In genomic region chr2:84381997-84382396, GRCm38 (mm10) we compare ENCODE assay signal across 26 mouse cellular contexts. TPM values are rescaled to one million over a fixed set of nuclear protein-coding genes. Genes with fewer than 3 reads are reported as not detected.
DNase-seq lines count a peak whose midpoint lies in the region; ATAC-seq and TF ChIP-seq lines count a peak whose summit lies in the region.
"Had no signal": no experiment of that assay in that cellular context is flagged by ENCODE, and none has a peak within 500 bp of the region (broad histone marks: within the 10 kb centered on the region; RNA-seq: fewer than 3 reads in every experiment).

No protein-coding gene starts in this region.

- no peak for ATAC-seq in lung, postnatal 0 days
- peak; percentile 51; the same call in 1 of the 2 replicates for ATAC-seq in common myeloid progenitor, adult 5-6 weeks (replicated peaks; ENCODE audit: low read depth, poor library complexity, severe bottlenecking)
- ATAC-seq in megakaryocyte progenitor cell, adult 5-6 weeks (replicated peaks; ENCODE audit: poor library complexity), result peak; percentile 65
- ATAC-seq: CD4-positive, CD25-positive, alpha-beta regulatory T cell, adult 4 months; forebrain, embryonic 15.5 days; hindbrain, postnatal 0 days; intestine, embryonic 15.5 days had no signal

- H3K36me3 ChIP-seq in lung, postnatal 0 days (ENCODE audit: insufficient read depth, low read length), result no peaks in the 10 kb centered on the region
- H3K36me3 ChIP-seq: embryonic facial prominence, embryonic 15.5 days; forebrain, embryonic 10.5 days; forebrain, embryonic 15.5 days; G1E; hindbrain, embryonic 13.5 days; intestine, embryonic 15.5 days had no signal

- TF ChIP-seq CTCF in lung, postnatal 0 days (IDR thresholded peaks at IDR 0.05), result no peak

- WGBS in lung, postnatal 0 days, result 72% methylated on average over 5 of the region's 5 CpGs

- no peak for TF ChIP-seq EP300 in lung, postnatal 0 days (IDR thresholded peaks at IDR 0.05)

- no peak overlapping the region for H3K4me3 ChIP-seq in lung, postnatal 0 days (ENCODE audit: low read depth, low read length)
- H3K4me3 ChIP-seq: embryonic facial prominence, embryonic 15.5 days; erythroblast, embryonic 14.5 days; forebrain, embryonic 10.5 days; forebrain, embryonic 15.5 days; hindbrain, embryonic 13.5 days; intestine, embryonic 15.5 days had no signal

- H3K4me2 ChIP-seq in lung, postnatal 0 days (replicated peaks; ENCODE audit: low read depth, low read length), result no peak overlapping the region
- H3K4me2 ChIP-seq: embryonic facial prominence, embryonic 15.5 days; forebrain, embryonic 15.5 days; heart, embryonic 11.5 days; hindbrain, embryonic 13.5 days; intestine, embryonic 15.5 days had no signal

- H3K27ac ChIP-seq in lung, postnatal 0 days (ENCODE audit: low read length), result no peak overlapping the region
- H3K27ac ChIP-seq: embryonic facial prominence, embryonic 15.5 days; forebrain, embryonic 10.5 days; forebrain, embryonic 15.5 days; hindbrain, embryonic 13.5 days; hindbrain, postnatal 0 days; intestine, embryonic 15.5 days had no signal

- H3K9me3 ChIP-seq in lung, postnatal 0 days (ENCODE audit: low read length), result no peaks in the 10 kb centered on the region
- H3K9me3 ChIP-seq: embryonic facial prominence, embryonic 15.5 days; forebrain, embryonic 10.5 days; forebrain, embryonic 15.5 days; G1E; hindbrain, embryonic 13.5 days; intestine, embryonic 15.5 days had no signal

- H3K27me3 ChIP-seq in lung, postnatal 0 days (replicated peaks; ENCODE audit: insufficient read depth, low read length), result no peaks in the 10 kb centered on the region
- H3K27me3 ChIP-seq: embryonic facial prominence, embryonic 15.5 days; forebrain, embryonic 15.5 days; hindbrain, embryonic 13.5 days; intestine, embryonic 15.5 days had no signal

- no peaks in the 10 kb centered on the region; the same call in 1 of the 2 replicates for H3K4me1 ChIP-seq in lung, postnatal 0 days (ENCODE audit: insufficient read depth, low read depth, low read length)
- H3K4me1 ChIP-seq: hindbrain, embryonic 13.5 days; intestine, embryonic 15.5 days had no signal

- DNase-seq in lung, postnatal 0 days (ENCODE audit: low spot score), result peak; percentile 41
- no peak for DNase-seq in lung, postnatal 4 days
- DNase-seq in spleen, postnatal 10 days (ENCODE audit: low spot score in 2 of 2), result no peak
- no peak for DNase-seq in thymus, postnatal 0 days (ENCODE audit: low spot score)
- no peak for DNase-seq in right cerebral cortex, postnatal 36 days (ENCODE audit: low spot score in 2 of 2)
- DNase-seq: adrenal gland, postnatal 25 days; B cell, adult 2 months; cerebellum, adult 18-20 months; cerebellum, adult 9-11 months; embryo, embryonic 11 days; gastrocnemius, postnatal 36 days; heart, adult 18-20 months; heart, postnatal 10 days; heart, postnatal 4 days had no signal

- H3K9ac ChIP-seq in lung, postnatal 0 days (replicated peaks; ENCODE audit: low read depth), result no peak overlapping the region
- H3K9ac ChIP-seq: embryonic facial prominence, embryonic 15.5 days; forebrain, embryonic 15.5 days; hindbrain, embryonic 13.5 days; intestine, embryonic 15.5 days had no signal

RNA-seq across cellular contexts. Expression of gene Calcrl, which starts 43.2 kb away (rescaled TPM):
- polyA plus RNA-seq in lung, postnatal 0 days (2015; fragmentation: Nextera tagmentation; extraction: Ambion mirVana), result 347 and 455 TPM in 2 replicates
- 100 and 111 TPM in 2 replicates for total RNA-seq in common myeloid progenitor, adult 5-6 weeks (2017)
- 11.1 and 17.5 TPM in 2 replicates for total RNA-seq in megakaryocyte progenitor cell, adult 5-6 weeks (2015)
- 41.4 and 51.3 TPM in 2 replicates for total RNA-seq in megakaryocyte progenitor cell, adult 5-6 weeks (2017)
- polyA plus RNA-seq in thymus, postnatal 0 days (2015; fragmentation: Nextera tagmentation; extraction: Ambion mirVana), result 20.1 and 23.0 TPM in 2 replicates
- polyA plus RNA-seq: erythroblast, embryonic 14.5 days had no signal
